Mouse (Mus musculus) heart, embryonic 12.5 days (tissue): ENCODE results near the gene Mrpl33. TPM values are rescaled to one million over a fixed set of nuclear protein-coding genes. Genes with fewer than 3 reads are reported as not detected.
A peak's percentile ranks its signal among the peaks of the same experiment; 100 is the strongest.
"Not testable (repeated sequence)": the region's sequence is repeated elsewhere in the genome, so short reads cannot be mapped to it uniquely, and the experiment has no call there.

ENCODE experiments used
- ATAC-seq: fragments of 200-750 bp; cut with Nextera tagmentation; 2 replicates; pipeline ENCODE4 v1.8.0; 2017; ENCODE audit warnings: moderate TSS enrichment, moderate library complexity; ENCODE audit not compliant: insufficient number of reproducible peaks, low FRiP score
- H3K27ac ChIP-seq: fragments of 300-500 bp; sonication (generic); 2 replicates; pipeline ENCODE4 v1.5.1; 2016; ENCODE audit warnings: mild to moderate bottlenecking, moderate library complexity; ENCODE audit not compliant: poor library complexity, severe bottlenecking
- H3K27me3 ChIP-seq: fragments of 300-500 bp; sonication (generic); replicated peaks from 2 replicates; pipeline ENCODE4 v1.6.1; 2016; ENCODE audit warnings: mild to moderate bottlenecking, moderate library complexity
- H3K36me3 ChIP-seq: fragments of 300-500 bp; sonication (generic); 2 replicates; pipeline ENCODE4 v1.6.1; 2016; ENCODE audit warnings: mild to moderate bottlenecking, moderate library complexity
- H3K4me1 ChIP-seq: fragments of 300-500 bp; sonication (generic); replicated peaks from 2 replicates; pipeline ENCODE4 v1.6.1; 2016; ENCODE audit warnings: mild to moderate bottlenecking
- H3K4me2 ChIP-seq: fragments of 300-500 bp; sonication (generic); 2 replicates; pipeline ENCODE4 v1.6.1; 2016; ENCODE audit warnings: mild to moderate bottlenecking, moderate library complexity
- H3K4me3 ChIP-seq: fragments of 300-500 bp; sonication (generic); 2 replicates; pipeline ENCODE4 v1.5.1; 2016; ENCODE audit warnings: mild to moderate bottlenecking
- H3K9ac ChIP-seq: fragments of 300-500 bp; sonication (generic); 2 replicates; pipeline ENCODE4 v1.6.1; 2016; ENCODE audit warnings: mild to moderate bottlenecking, moderate library complexity
- H3K9me3 ChIP-seq: fragments of 300-500 bp; sonication (generic); replicated peaks from 2 replicates; pipeline ENCODE4 v1.6.1; 2016; ENCODE audit warnings: mild to moderate bottlenecking, moderate library complexity
- WGBS: fragments of 180-500 bp; shearing (Covaris S2); methylation state at CpG from one replicate; pipeline ENCODE4 v1.1.7; 2016; 5-methylcytosine and 5-hydroxymethylcytosine counted together
- polyA plus RNA-seq: library from polyadenylated mRNA; unstranded; fragments of >200 nt; fragmentation: Nextera tagmentation; extraction: Ambion mirVana; gene quantifications from 2 replicates; pipeline ENCODE4 v1.2.1, GENCODE M21; 2016

The Mrpl33 gene
- polyA plus RNA-seq, 1 experiment from 2014 or later: 372 TPM

GRCm38 (mm10) chr5:31571023-31571608 lies 25.6 kb upstream of the Mrpl33 start:
- Histone ChIP-seq H3K9ac (peak overlapping the region; percentile 72), H3K4me2 (peak overlapping the region; percentile 64), H3K4me3 (peak overlapping the region; percentile 22), H3K9me3 (no peaks in the 10 kb centered on the region), H3K27ac (peak overlapping the region; percentile 100), H3K27me3 (no peaks in the 10 kb centered on the region), H3K36me3 (no peaks in the 10 kb centered on the region), H3K4me1 (peaks cover 44% of the 10 kb centered on the region)
- 8% methylated on average over 20 of the region's 20 CpGs for WGBS
- ATAC-seq: peak; percentile 81

GRCm38 (mm10) chr5:31573722-31574121 lies 23.0 kb upstream of the Mrpl33 start:
- no peak overlapping the region for H3K27ac ChIP-seq
- H3K4me2 ChIP-seq: no peak overlapping the region
- H3K4me3 ChIP-seq: no peak overlapping the region
- no peak for ATAC-seq
- H3K36me3 ChIP-seq: no peaks in the 10 kb centered on the region
- H3K9me3 ChIP-seq: no peaks in the 10 kb centered on the region
- H3K4me1 ChIP-seq: peaks cover 32% of the 10 kb centered on the region
- 82% methylated on average over 3 of the region's 3 CpGs for WGBS
- no peaks in the 10 kb centered on the region for H3K27me3 ChIP-seq
- H3K9ac ChIP-seq: no peak overlapping the region

- no peak overlapping the region for H3K4me3 ChIP-seq
- no peaks in the 10 kb centered on the region for H3K36me3 ChIP-seq
- no peak overlapping the region for H3K9ac ChIP-seq
- H3K4me2 ChIP-seq: no peak overlapping the region
- peak; percentile 51; the same call in 1 of the 2 replicates for ATAC-seq
- peaks cover 7% of the 10 kb centered on the region for H3K4me1 ChIP-seq
- H3K27me3 ChIP-seq: no peaks in the 10 kb centered on the region
- no peaks in the 10 kb centered on the region for H3K9me3 ChIP-seq
- no peak overlapping the region for H3K27ac ChIP-seq
- 71% methylated on average over 7 of the region's 7 CpGs for WGBS
Observed at GRCm38 (mm10) chr5:31576539-31576975, 20.2 kb upstream of the Mrpl33 start.

GRCm38 (mm10) chr5:31581263-31581662 lies 15.5 kb upstream of the Mrpl33 start:
- Histone ChIP-seq H3K4me3 (no peak overlapping the region), H3K9me3 (0 out of 2 replicates have a peak, but pooled peaks cover 6% of the 10 kb centered on the region), H3K9ac (no peak overlapping the region), H3K36me3 (no peaks in the 10 kb centered on the region), H3K4me1 (no peaks in the 10 kb centered on the region), H3K27me3 (no peaks in the 10 kb centered on the region), H3K4me2 (no peak overlapping the region), H3K27ac (no peak overlapping the region)
- ATAC-seq: no peak
- 76% methylated on average over 6 of the region's 6 CpGs for WGBS

GRCm38 (mm10) chr5:31581932-31582331 lies 14.8 kb upstream of the Mrpl33 start:
- no peaks in the 10 kb centered on the region for H3K4me1 ChIP-seq
- WGBS: 67% methylated on average over 3 of the region's 3 CpGs

GRCm38 (mm10) chr5:31583261-31583660 lies 13.5 kb upstream of the Mrpl33 start:
- 0 out of 2 replicates have a peak, but pooled peaks cover 6% of the 10 kb centered on the region for H3K9me3 ChIP-seq
- no peaks in the 10 kb centered on the region for H3K4me1 ChIP-seq
- H3K4me2 ChIP-seq: no peak overlapping the region
- H3K4me3 ChIP-seq: no peak overlapping the region
- no peaks in the 10 kb centered on the region for H3K27me3 ChIP-seq
- no peak for ATAC-seq
- no peak overlapping the region for H3K27ac ChIP-seq
- no peak overlapping the region for H3K9ac ChIP-seq
- 74% methylated on average over 2 of the region's 2 CpGs for WGBS
- H3K36me3 ChIP-seq: no peaks in the 10 kb centered on the region

More at GRCm38 (mm10) chr5:31581932-31582331, 14.8 kb upstream of the Mrpl33 start:
- H3K4me2 ChIP-seq: no peak overlapping the region
- ATAC-seq: no peak
- no peak overlapping the region for H3K9ac ChIP-seq
- 0 out of 2 replicates have a peak, but pooled peaks cover 6% of the 10 kb centered on the region for H3K9me3 ChIP-seq
- H3K27ac ChIP-seq: no peak overlapping the region
- no peaks in the 10 kb centered on the region for H3K27me3 ChIP-seq
- no peaks in the 10 kb centered on the region for H3K36me3 ChIP-seq
- no peak overlapping the region for H3K4me3 ChIP-seq

- H3K4me2 ChIP-seq: no peak overlapping the region
- no peak for ATAC-seq
- no peak overlapping the region for H3K9ac ChIP-seq
- no peak overlapping the region for H3K27ac ChIP-seq
- H3K9me3 ChIP-seq: peaks cover 12% of the 10 kb centered on the region
- H3K27me3 ChIP-seq: no peaks in the 10 kb centered on the region
- no peak overlapping the region for H3K4me3 ChIP-seq
- no peaks in the 10 kb centered on the region for H3K4me1 ChIP-seq
- 95% methylated on average over 4 of the region's 4 CpGs for WGBS
- H3K36me3 ChIP-seq: no peaks in the 10 kb centered on the region
Observed at GRCm38 (mm10) chr5:31585526-31585925, 11.2 kb upstream of the Mrpl33 start.

- H3K9ac ChIP-seq: no peak overlapping the region
- ATAC-seq: no peak
- no peak overlapping the region for H3K27ac ChIP-seq
- no peak overlapping the region for H3K4me3 ChIP-seq
- H3K4me1 ChIP-seq: no peaks in the 10 kb centered on the region
- no peaks in the 10 kb centered on the region for H3K27me3 ChIP-seq
- no peak overlapping the region for H3K4me2 ChIP-seq
- H3K36me3 ChIP-seq: no peaks in the 10 kb centered on the region
- WGBS: 78% methylated on average over 2 of the region's 2 CpGs
- peaks cover 12% of the 10 kb centered on the region for H3K9me3 ChIP-seq
Observed at GRCm38 (mm10) chr5:31588016-31588415, 8.7 kb upstream of the Mrpl33 start.

- ATAC-seq, H3K27ac ChIP-seq, H3K27me3 ChIP-seq, H3K9ac ChIP-seq, H3K36me3 ChIP-seq, H3K4me1 ChIP-seq, H3K4me2 ChIP-seq, H3K4me3 ChIP-seq: not testable (repeated sequence)
- 79% methylated on average over 8 of the region's 8 CpGs for WGBS
- H3K9me3 ChIP-seq: peaks cover 12% of the 10 kb centered on the region
Observed at GRCm38 (mm10) chr5:31588672-31589071, 8.1 kb upstream of the Mrpl33 start.

GRCm38 (mm10) chr5:31589711-31590319 lies 6.9 kb upstream of the Mrpl33 start:
- no peaks in the 10 kb centered on the region for H3K4me1 ChIP-seq
- no peaks in the 10 kb centered on the region for H3K27me3 ChIP-seq
- H3K9me3 ChIP-seq: peaks cover 7% of the 10 kb centered on the region
- H3K4me2 ChIP-seq: no peak overlapping the region
- 73% methylated on average over 14 of the region's 14 CpGs for WGBS
- no peak overlapping the region for H3K27ac ChIP-seq
- ATAC-seq: no peak
- H3K4me3 ChIP-seq: no peak overlapping the region
- H3K36me3 ChIP-seq: no peaks in the 10 kb centered on the region
- no peak overlapping the region for H3K9ac ChIP-seq

GRCm38 (mm10) chr5:31591122-31591521 lies 5.6 kb upstream of the Mrpl33 start:
- no peak for ATAC-seq

More at GRCm38 (mm10) chr5:31591122-31591521, 5.6 kb upstream of the Mrpl33 start:
- H3K36me3 ChIP-seq: no peaks in the 10 kb centered on the region
- peaks cover 7% of the 10 kb centered on the region for H3K9me3 ChIP-seq
- no peak overlapping the region for H3K4me2 ChIP-seq
- no peak overlapping the region for H3K9ac ChIP-seq
- 82% methylated on average over 7 of the region's 7 CpGs for WGBS
- H3K4me1 ChIP-seq: peaks cover under 1% of the 10 kb centered on the region; the same call in 1 of the 2 replicates
- no peak overlapping the region for H3K4me3 ChIP-seq
- no peaks in the 10 kb centered on the region for H3K27me3 ChIP-seq
- no peak overlapping the region for H3K27ac ChIP-seq
